Comparison of ENCODE assay signal across 13 mouse cellular contexts in the genomic region with DNA sequence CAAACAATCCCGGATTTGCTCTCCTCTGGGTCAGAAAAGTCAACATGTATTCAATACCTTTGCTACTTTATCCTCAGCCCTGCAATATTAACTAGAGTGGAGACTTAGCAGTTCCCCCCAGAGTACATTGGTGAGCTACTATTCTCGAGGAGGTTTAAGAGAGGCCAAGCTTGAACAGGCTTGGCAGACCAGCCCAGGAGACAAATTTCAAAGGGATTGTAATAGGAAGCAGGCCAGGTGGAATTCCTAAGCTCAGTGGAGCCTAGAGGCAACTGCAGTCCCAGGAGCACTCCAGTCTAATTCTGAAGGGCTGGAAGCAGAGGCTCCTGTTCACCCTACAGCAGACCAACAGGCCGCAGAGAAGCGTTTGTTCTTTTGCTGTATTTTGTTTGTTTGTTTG. TPM values are rescaled to one million over a fixed set of nuclear protein-coding genes. Genes with fewer than 3 reads are reported as not detected.
A peak's percentile ranks its signal among the peaks of the same experiment; 100 is the strongest.
DNase-seq lines count a peak whose midpoint lies in the region; ATAC-seq lines count a peak whose summit lies in the region.
"Had no signal": no experiment of that assay in that cellular context is flagged by ENCODE, and none has a peak within 500 bp of the region (broad histone marks: within the 10 kb centered on the region; RNA-seq: fewer than 3 reads in every experiment).

No protein-coding gene starts in this region.

- peaks cover 19% of the 10 kb centered on the region for H3K4me1 ChIP-seq in hindbrain, embryonic 13.5 days (replicated peaks)
- H3K4me1 ChIP-seq in hindbrain, embryonic 11.5 days (replicated peaks; ENCODE audit: control insufficient read depth, insufficient read depth, low read length): no peaks in the 10 kb centered on the region
- no peaks in the 10 kb centered on the region for H3K4me1 ChIP-seq in limb, embryonic 11.5 days (ENCODE audit: control insufficient read depth, insufficient read depth, low read length)

- H3K36me3 ChIP-seq in hindbrain, embryonic 13.5 days: no peaks in the 10 kb centered on the region
- H3K36me3 ChIP-seq in hindbrain, embryonic 11.5 days (ENCODE audit: control insufficient read depth, insufficient read depth, low read length): no peaks in the 10 kb centered on the region
- H3K36me3 ChIP-seq in limb, embryonic 11.5 days (ENCODE audit: control insufficient read depth, insufficient read depth, low read length): no peaks in the 10 kb centered on the region

- H3K27me3 ChIP-seq in hindbrain, embryonic 13.5 days: no peaks in the 10 kb centered on the region
- no peaks in the 10 kb centered on the region for H3K27me3 ChIP-seq in hindbrain, embryonic 11.5 days (ENCODE audit: control insufficient read depth, insufficient read depth, low read length)
- H3K27me3 ChIP-seq in limb, embryonic 11.5 days (ENCODE audit: control insufficient read depth, insufficient read depth, low read length): no peaks in the 10 kb centered on the region

- H3K9ac ChIP-seq in hindbrain, embryonic 13.5 days: no peak overlapping the region
- no peak overlapping the region for H3K9ac ChIP-seq in hindbrain, embryonic 11.5 days (ENCODE audit: low read depth, low read length)
- no peak overlapping the region for H3K9ac ChIP-seq in limb, embryonic 11.5 days (ENCODE audit: low read length)

- WGBS in hindbrain, embryonic 13.5 days: 50% methylated on average over 4 of the region's 4 CpGs
- 52% methylated on average over 4 of the region's 4 CpGs for WGBS in hindbrain, embryonic 11.5 days
- 33% methylated on average over 4 of the region's 4 CpGs for WGBS in limb, embryonic 11.5 days

- peak overlapping the region; percentile 63 for H3K4me2 ChIP-seq in hindbrain, embryonic 13.5 days
- H3K4me2 ChIP-seq in hindbrain, embryonic 11.5 days (replicated peaks; ENCODE audit: low read depth, low read length): no peak overlapping the region
- H3K4me2 ChIP-seq in limb, embryonic 11.5 days (ENCODE audit: low read depth, severe bottlenecking): no peak overlapping the region

- ATAC-seq in hindbrain, embryonic 13.5 days (ENCODE audit: low FRiP score): no peak
- ATAC-seq in hindbrain, embryonic 11.5 days (ENCODE audit: low FRiP score): no peak
- peak; percentile 42; the same call in 1 of the 2 replicates for ATAC-seq in limb, embryonic 11.5 days (ENCODE audit: insufficient number of reproducible peaks, low FRiP score, low TSS enrichment, low read depth)
- no peak for ATAC-seq in inflammation-experienced regulatory T-cells, adult 6 months

- H3K4me3 ChIP-seq in hindbrain, embryonic 13.5 days: peak overlapping the region; percentile 80; the same call in 1 of the 2 replicates
- H3K4me3 ChIP-seq in hindbrain, embryonic 11.5 days (ENCODE audit: low read depth, low read length): no peak overlapping the region
- H3K4me3 ChIP-seq in limb, embryonic 11.5 days (ENCODE audit: low read depth, low read length): no peak overlapping the region

- no peaks in the 10 kb centered on the region for H3K9me3 ChIP-seq in hindbrain, embryonic 13.5 days
- no peaks in the 10 kb centered on the region for H3K9me3 ChIP-seq in hindbrain, embryonic 11.5 days (ENCODE audit: control insufficient read depth, low read length)
- no peaks in the 10 kb centered on the region for H3K9me3 ChIP-seq in limb, embryonic 11.5 days (ENCODE audit: control insufficient read depth, low read length)

- DNase-seq in hindbrain, embryonic 11.5 days (ENCODE audit: low spot score): no peak
- DNase-seq in cerebellum, adult 11 months: peak; percentile 52
- DNase-seq in cerebellum, postnatal 36 days: peak; percentile 37 to 63
- peak; percentile 26 for DNase-seq in limb, embryonic 11.5 days (ENCODE audit: low spot score)
- no peak for DNase-seq in urinary bladder, postnatal 14 days (ENCODE audit: low spot score)
- DNase-seq in layer of hippocampus, adult 9-10 months (ENCODE audit: low spot score): no peak
- DNase-seq: adrenal gland, adult 2 months; kidney, adult 8-10 months; lung, adult 2 months; thymus, postnatal 36 days had no signal

- no peak overlapping the region for H3K27ac ChIP-seq in hindbrain, embryonic 13.5 days
- H3K27ac ChIP-seq in hindbrain, embryonic 11.5 days (ENCODE audit: low read depth, low read length): no peak overlapping the region
- no peak overlapping the region for H3K27ac ChIP-seq in limb, embryonic 11.5 days (replicated peaks; ENCODE audit: low read depth, low read length)

RNA-seq across cellular contexts. Expression of gene Grik2, which starts 1.1 kb away (rescaled TPM):
- 30.5 and 32.2 TPM in 2 replicates for polyA plus RNA-seq in hindbrain, embryonic 13.5 days (2015; fragmentation: Nextera tagmentation; extraction: Ambion mirVana)
- 10.2 and 12.3 TPM in 2 replicates for polyA plus RNA-seq in hindbrain, embryonic 11.5 days (2014; fragmentation: Nextera tagmentation; extraction: Ambion mirVana)
- polyA plus RNA-seq in limb, embryonic 11.5 days (2014; fragmentation: Nextera tagmentation; extraction: Ambion mirVana): 0.99 TPM in 2 replicates
- polyA plus RNA-seq in inflammation-experienced regulatory T-cells, adult 6 months (2017; shearing (Covaris generic)): not detected
- polyA plus RNA-seq: spleen, adult 2 months had no signal

Comparison
In these comparisons a context has a peak if more than half of its experiments do, and no peak if none do; other contexts are left out.
1. DNase-seq: peak in cerebellum, adult 11 months (single experiment), cerebellum, postnatal 36 days (2 of 2) and limb, embryonic 11.5 days (single experiment); none in hindbrain, embryonic 11.5 days (single experiment), urinary bladder, postnatal 14 days (single experiment) and layer of hippocampus, adult 9-10 months (single experiment).